Mouse (Mus musculus): Measurements from ENCODE around the gene Msi1. TPM values are rescaled to one million over a fixed set of nuclear protein-coding genes. Genes with fewer than 3 reads are reported as not detected.

Msi1 gene
- polyA plus RNA-seq, 1 experiment: 0.90 TPM

DNA sequence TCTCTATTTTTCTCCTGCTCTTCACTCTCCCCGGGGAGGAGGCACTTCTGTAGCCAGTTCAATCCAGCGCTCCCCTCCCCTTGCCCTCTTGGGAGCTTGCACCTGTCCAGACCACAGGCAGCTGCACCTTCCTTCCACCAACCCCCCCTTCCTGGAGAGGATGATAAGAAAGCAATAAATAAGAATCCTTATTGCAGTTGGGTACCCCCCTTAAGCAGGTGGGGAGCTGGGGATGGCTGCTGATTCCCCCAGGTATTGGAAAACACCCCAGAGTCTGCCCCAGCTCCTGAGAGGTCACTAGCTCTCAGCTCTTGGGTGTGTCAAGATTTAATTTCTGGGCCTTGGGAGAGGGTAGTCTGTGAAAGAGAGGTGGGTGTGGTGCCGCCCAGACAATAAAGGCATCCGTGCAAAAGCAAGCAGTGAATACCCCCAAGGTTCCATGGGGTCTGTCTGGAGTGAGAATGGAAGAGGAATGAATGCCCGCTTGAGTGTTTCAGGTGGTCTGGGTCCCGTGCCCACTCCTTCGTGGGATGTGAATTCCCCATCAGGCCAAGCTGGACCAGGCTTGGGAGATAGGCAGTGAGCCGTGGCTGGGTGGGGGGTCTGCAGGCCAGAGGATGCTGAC is 6.5 kb downstream of the Msi1 start:
- Histone ChIP-seq H3ac (ENCODE audit: control insufficient read depth, insufficient read length, low read depth) (peak overlapping the region; percentile 76), H3K36me3 (ENCODE audit: control insufficient read depth, insufficient read depth) (no peaks in the 10 kb centered on the region), H3K79me2 (ENCODE audit: control insufficient read depth, insufficient read depth) (no peaks in the 10 kb centered on the region), H3K79me3 (ENCODE audit: low read depth) (no peaks in the 10 kb centered on the region), H3K27me3 (ENCODE audit: control insufficient read depth, insufficient read depth, insufficient read length) (no peaks in the 10 kb centered on the region), H3K4me3 (ENCODE audit: insufficient read depth, poor library complexity, severe bottlenecking) (no peak overlapping the region)
- TF ChIP-seq MYOG (IDR thresholded peaks at IDR 0.05; ENCODE audit: control insufficient read depth, extremely low read depth, insufficient read length) (no peak), CTCF (IDR thresholded peaks at IDR 0.05; ENCODE audit: control insufficient read depth, insufficient read depth, insufficient read length) (no peak), USF1 (IDR thresholded peaks at IDR 0.05; ENCODE audit: low read depth) (no peak), MYOD1 (IDR thresholded peaks at IDR 0.05; ENCODE audit: control insufficient read depth, insufficient read length, low read depth) (no peak), CEBPB (IDR thresholded peaks at IDR 0.05; ENCODE audit: low read depth) (no peak), MAX (IDR thresholded peaks at IDR 0.05) (no peak), FOSL1 (IDR thresholded peaks at IDR 0.05; ENCODE audit: insufficient read depth, low read length, poor library complexity, severe bottlenecking) (no peak)

GRCm38 (mm10) chr5:115436421-115437124 is 7.2 kb downstream of the Msi1 start:
- Histone ChIP-seq H3ac (ENCODE audit: control insufficient read depth, insufficient read length, low read depth) (peak overlapping the region; percentile 76), H3K27me3 (ENCODE audit: control insufficient read depth, insufficient read depth, insufficient read length) (no peaks in the 10 kb centered on the region), H3K79me2 (ENCODE audit: control insufficient read depth, insufficient read depth) (no peaks in the 10 kb centered on the region), H3K79me3 (ENCODE audit: low read depth) (no peaks in the 10 kb centered on the region), H3K4me3 (ENCODE audit: insufficient read depth, poor library complexity, severe bottlenecking) (no peak overlapping the region), H3K36me3 (ENCODE audit: control insufficient read depth, insufficient read depth) (no peaks in the 10 kb centered on the region)
- TF ChIP-seq CTCF (IDR thresholded peaks at IDR 0.05; ENCODE audit: control insufficient read depth, insufficient read depth, insufficient read length) (no peak), FOSL1 (IDR thresholded peaks at IDR 0.05; ENCODE audit: insufficient read depth, low read length, poor library complexity, severe bottlenecking) (no peak), CEBPB (IDR thresholded peaks at IDR 0.05; ENCODE audit: low read depth) (no peak), USF1 (IDR thresholded peaks at IDR 0.05; ENCODE audit: low read depth) (no peak)

DNA sequence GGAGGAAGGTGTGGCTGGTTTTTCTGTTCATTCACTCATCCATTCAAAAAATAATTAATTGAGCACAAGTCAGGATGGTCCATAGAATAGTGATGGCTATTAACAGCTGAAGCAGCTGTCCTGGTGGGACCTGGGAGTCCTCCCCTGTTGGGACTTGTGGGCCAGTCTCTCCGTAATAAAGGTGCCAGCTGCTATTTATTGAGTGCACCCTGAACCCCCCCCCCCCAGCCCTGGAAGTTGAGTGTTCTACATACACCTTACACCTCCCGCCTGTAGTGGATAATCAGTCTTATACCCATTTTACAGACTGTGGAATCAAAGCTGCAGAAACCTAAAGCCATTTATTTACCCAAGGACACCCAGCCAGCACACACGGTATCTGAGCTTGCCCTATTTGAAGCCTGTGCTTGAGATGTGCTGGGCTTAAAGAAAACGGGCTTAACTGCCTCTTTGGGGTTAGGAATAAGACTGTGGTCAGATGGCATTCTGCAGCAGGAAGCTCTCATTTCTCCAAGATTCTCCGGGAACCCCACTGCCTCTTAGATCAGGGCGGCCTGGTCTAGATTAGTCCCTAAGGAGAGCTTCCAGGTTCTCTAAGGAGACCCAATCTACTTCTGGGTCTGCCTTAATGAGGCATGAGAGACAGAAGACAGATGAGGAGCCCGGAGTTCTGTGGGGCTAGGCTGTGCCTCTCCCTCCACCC is 8.0 kb downstream of the Msi1 start:
- no peak overlapping the region for H3ac ChIP-seq (ENCODE audit: control insufficient read depth, insufficient read length, low read depth)
- no peaks in the 10 kb centered on the region for H3K27me3 ChIP-seq (ENCODE audit: control insufficient read depth, insufficient read depth, insufficient read length)
- no peaks in the 10 kb centered on the region for H3K79me2 ChIP-seq (ENCODE audit: control insufficient read depth, insufficient read depth)
- H3K36me3 ChIP-seq (ENCODE audit: control insufficient read depth, insufficient read depth): no peaks in the 10 kb centered on the region
- no peak for TF ChIP-seq MYOG (IDR thresholded peaks at IDR 0.05; ENCODE audit: control insufficient read depth, extremely low read depth, insufficient read length)
- TF ChIP-seq CTCF (IDR thresholded peaks at IDR 0.05; ENCODE audit: control insufficient read depth, insufficient read depth, insufficient read length): no peak
- TF ChIP-seq FOSL1 (IDR thresholded peaks at IDR 0.05; ENCODE audit: insufficient read depth, low read length, poor library complexity, severe bottlenecking): no peak
- no peak for TF ChIP-seq MYOD1 (IDR thresholded peaks at IDR 0.05; ENCODE audit: control insufficient read depth, insufficient read length, low read depth)
- TF ChIP-seq USF1 (IDR thresholded peaks at IDR 0.05; ENCODE audit: low read depth): no peak
- no peak for TF ChIP-seq CEBPB (IDR thresholded peaks at IDR 0.05; ENCODE audit: low read depth)
- no peak for TF ChIP-seq MAX (IDR thresholded peaks at IDR 0.05)
- no peaks in the 10 kb centered on the region for H3K79me3 ChIP-seq (ENCODE audit: low read depth)
- no peak overlapping the region for H3K4me3 ChIP-seq (ENCODE audit: insufficient read depth, poor library complexity, severe bottlenecking)

GRCm38 (mm10) chr5:115437945-115438315 is 8.5 kb downstream of the Msi1 start:
- H3K79me3 ChIP-seq (ENCODE audit: low read depth): no peaks in the 10 kb centered on the region
- no peaks in the 10 kb centered on the region for H3K79me2 ChIP-seq (ENCODE audit: control insufficient read depth, insufficient read depth)
- no peaks in the 10 kb centered on the region for H3K36me3 ChIP-seq (ENCODE audit: control insufficient read depth, insufficient read depth)
- TF ChIP-seq USF1 (IDR thresholded peaks at IDR 0.05; ENCODE audit: low read depth): no peak
- no peak for TF ChIP-seq MYOG (IDR thresholded peaks at IDR 0.05; ENCODE audit: control insufficient read depth, extremely low read depth, insufficient read length)
- TF ChIP-seq CEBPB (IDR thresholded peaks at IDR 0.05; ENCODE audit: low read depth): no peak
- TF ChIP-seq MYOD1 (IDR thresholded peaks at IDR 0.05; ENCODE audit: control insufficient read depth, insufficient read length, low read depth): no peak
- no peak for TF ChIP-seq FOSL1 (IDR thresholded peaks at IDR 0.05; ENCODE audit: insufficient read depth, low read length, poor library complexity, severe bottlenecking)
- TF ChIP-seq CTCF (IDR thresholded peaks at IDR 0.05; ENCODE audit: control insufficient read depth, insufficient read depth, insufficient read length): no peak
- TF ChIP-seq MAX (IDR thresholded peaks at IDR 0.05): no peak
- H3ac ChIP-seq (ENCODE audit: control insufficient read depth, insufficient read length, low read depth): no peak overlapping the region
- no peaks in the 10 kb centered on the region for H3K27me3 ChIP-seq (ENCODE audit: control insufficient read depth, insufficient read depth, insufficient read length)
- H3K4me3 ChIP-seq (ENCODE audit: insufficient read depth, poor library complexity, severe bottlenecking): no peak overlapping the region

GRCm38 (mm10) chr5:115438667-115439066 is 9.3 kb downstream of the Msi1 start:
- Histone ChIP-seq H3ac (ENCODE audit: control insufficient read depth, insufficient read length, low read depth) (no peak overlapping the region), H3K4me3 (ENCODE audit: insufficient read depth, poor library complexity, severe bottlenecking) (no peak overlapping the region), H3K79me3 (ENCODE audit: low read depth) (no peaks in the 10 kb centered on the region), H3K79me2 (ENCODE audit: control insufficient read depth, insufficient read depth) (no peaks in the 10 kb centered on the region), H3K36me3 (ENCODE audit: control insufficient read depth, insufficient read depth) (no peaks in the 10 kb centered on the region), H3K27me3 (ENCODE audit: control insufficient read depth, insufficient read depth, insufficient read length) (no peaks in the 10 kb centered on the region)
- no peak for TF ChIP-seq CEBPB (IDR thresholded peaks at IDR 0.05; ENCODE audit: low read depth)
- TF ChIP-seq MYOG (IDR thresholded peaks at IDR 0.05; ENCODE audit: control insufficient read depth, extremely low read depth, insufficient read length): no peak
